Mouse (Mus musculus) hindbrain, embryonic 16.5 days (tissue): Measurements from ENCODE around the gene Stum. TPM values are rescaled to one million over a fixed set of nuclear protein-coding genes. Genes with fewer than 3 reads are reported as not detected.

Experiments
- ATAC-seq: fragments of 200-750 bp; cut with Nextera tagmentation; 2 replicates; pipeline ENCODE4 v1.8.0; 2017; ENCODE audit warnings: moderate TSS enrichment, moderate library complexity
- H3K27ac ChIP-seq: fragments of 300-500 bp; sonication (generic); 2 replicates; pipeline ENCODE4 v1.5.1; 2014; ENCODE audit warnings: low read depth, mild to moderate bottlenecking, control low read depth, low read length, moderate library complexity
- H3K27me3 ChIP-seq: fragments of 300-500 bp; sonication (generic); replicated peaks from 2 replicates; pipeline ENCODE4 v1.6.1; 2014; ENCODE audit warnings: low read length; ENCODE audit not compliant: control insufficient read depth, insufficient read depth
- H3K36me3 ChIP-seq: fragments of 300-500 bp; sonication (generic); 2 replicates; pipeline ENCODE4 v1.6.1; 2014; ENCODE audit warnings: mild to moderate bottlenecking, low read length, moderate library complexity, mixed read lengths; ENCODE audit not compliant: control insufficient read depth, insufficient read depth
- H3K4me1 ChIP-seq: fragments of 300-500 bp; sonication (generic); 2 replicates; pipeline ENCODE4 v1.6.1; 2014; ENCODE audit warnings: low read depth, low read length; ENCODE audit not compliant: control insufficient read depth, insufficient read depth
- H3K4me2 ChIP-seq: fragments of 300-500 bp; sonication (generic); 2 replicates; pipeline ENCODE4 v1.6.1; 2014; ENCODE audit warnings: mild to moderate bottlenecking, low read length, control low read depth, moderate library complexity
- H3K4me3 ChIP-seq: fragments of 300-500 bp; sonication (generic); 2 replicates; pipeline ENCODE4 v1.5.1; 2014; ENCODE audit warnings: mild to moderate bottlenecking, low read length, control low read depth, moderate library complexity
- H3K9ac ChIP-seq: fragments of 300-500 bp; sonication (generic); 2 replicates; pipeline ENCODE4 v1.6.1; 2014; ENCODE audit warnings: low read depth, mild to moderate bottlenecking, control low read depth, low read length, moderate library complexity
- H3K9me3 ChIP-seq: fragments of 300-500 bp; sonication (generic); 2 replicates; pipeline ENCODE4 v1.6.1; 2014; ENCODE audit warnings: mild to moderate bottlenecking, low read length, moderate library complexity; ENCODE audit not compliant: control insufficient read depth
- WGBS: fragments of 180-500 bp; shearing (Covaris S2); extraction: QIAGEN DNeasy Blood & Tissue Kit; methylation state at CpG from one replicate; pipeline ENCODE4 v1.1.7; 2014; 5-methylcytosine and 5-hydroxymethylcytosine counted together
- polyA plus RNA-seq: library from polyadenylated mRNA; unstranded; fragments of >200 nt; fragmentation: Nextera tagmentation; extraction: Ambion mirVana; gene quantifications from 2 replicates; pipeline ENCODE4 v1.2.1, GENCODE M21; 2015

Stum gene
- polyA plus RNA-seq, 1 experiment from 2014 or later, result 18.6 TPM

- Histone ChIP-seq H3K27ac (peak overlapping the region; percentile 46; the same call in 1 of the 2 replicates), H3K4me1 (peaks cover 8% of the 10 kb centered on the region), H3K4me3 (no peak overlapping the region), H3K4me2 (peak overlapping the region; percentile 37), H3K36me3 (no peaks in the 10 kb centered on the region), H3K9me3 (no peaks in the 10 kb centered on the region), H3K27me3 (no peaks in the 10 kb centered on the region), H3K9ac (peak overlapping the region; percentile 11; the same call in 1 of the 2 replicates)
- 10% methylated on average over 16 of the region's 16 CpGs for WGBS
- ATAC-seq, result peak; percentile 86
Measured at GRCm38 (mm10) chr1:180407171-180407671, 76.1 kb downstream of the Stum start.

GRCm38 (mm10) chr1:180406336-180407035 is 76.8 kb downstream of the Stum start:
- Histone ChIP-seq H3K4me2 (peak overlapping the region; percentile 37), H3K27me3 (no peaks in the 10 kb centered on the region), H3K4me3 (no peak overlapping the region), H3K4me1 (peaks cover 10% of the 10 kb centered on the region), H3K27ac (peak overlapping the region; percentile 46), H3K9ac (no peak overlapping the region), H3K36me3 (no peaks in the 10 kb centered on the region), H3K9me3 (no peaks in the 10 kb centered on the region)
- 72% methylated on average over 11 of the region's 11 CpGs for WGBS
- no peak for ATAC-seq

- H3K4me2 ChIP-seq, result no peak overlapping the region
- ATAC-seq, result no peak
- H3K9ac ChIP-seq, result no peak overlapping the region
- no peaks in the 10 kb centered on the region for H3K9me3 ChIP-seq
- H3K27me3 ChIP-seq, result no peaks in the 10 kb centered on the region
- no peak overlapping the region for H3K27ac ChIP-seq
- H3K36me3 ChIP-seq, result no peaks in the 10 kb centered on the region
- H3K4me3 ChIP-seq, result no peak overlapping the region
- peaks cover 10% of the 10 kb centered on the region for H3K4me1 ChIP-seq
- 80% methylated on average over 9 of the region's 9 CpGs for WGBS
Measured at GRCm38 (mm10) chr1:180405576-180406335, 77.5 kb downstream of the Stum start.

- H3K27ac ChIP-seq, result peak overlapping the region; percentile 2; the same call in 1 of the 2 replicates
- H3K27me3 ChIP-seq, result no peaks in the 10 kb centered on the region
- H3K4me2 ChIP-seq, result no peak overlapping the region
- no peak overlapping the region for H3K4me3 ChIP-seq
- no peak for ATAC-seq
- H3K36me3 ChIP-seq, result no peaks in the 10 kb centered on the region
- no peaks in the 10 kb centered on the region for H3K9me3 ChIP-seq
- WGBS, result 94% methylated on average over 3 of the region's 3 CpGs
- H3K9ac ChIP-seq, result no peak overlapping the region
- peaks cover 10% of the 10 kb centered on the region for H3K4me1 ChIP-seq
Measured at GRCm38 (mm10) chr1:180404706-180405105, 78.6 kb downstream of the Stum start.

- ATAC-seq, result no peak
Measured at GRCm38 (mm10) chr1:180403694-180404606, 79.4 kb downstream of the Stum start.

GRCm38 (mm10) chr1:180403357-180403693 is 80.0 kb downstream of the Stum start:
- no peak for ATAC-seq
- no peaks in the 10 kb centered on the region for H3K36me3 ChIP-seq
- WGBS, result 85% methylated on average over 8 of the region's 8 CpGs
- H3K4me2 ChIP-seq, result no peak overlapping the region
- H3K27ac ChIP-seq, result peak overlapping the region; percentile 57
- no peaks in the 10 kb centered on the region for H3K27me3 ChIP-seq
- H3K9ac ChIP-seq, result no peak overlapping the region
- H3K4me1 ChIP-seq, result peaks cover 10% of the 10 kb centered on the region
- no peak overlapping the region for H3K4me3 ChIP-seq
- no peaks in the 10 kb centered on the region for H3K9me3 ChIP-seq

More at GRCm38 (mm10) chr1:180403694-180404606, 79.4 kb downstream of the Stum start:
- Histone ChIP-seq H3K27ac (peak overlapping the region; percentile 57), H3K36me3 (no peaks in the 10 kb centered on the region), H3K4me1 (peaks cover 10% of the 10 kb centered on the region), H3K9ac (no peak overlapping the region; the same call in 1 of the 2 replicates), H3K9me3 (no peaks in the 10 kb centered on the region), H3K4me2 (no peak overlapping the region), H3K4me3 (no peak overlapping the region), H3K27me3 (no peaks in the 10 kb centered on the region)
- 75% methylated on average over 32 of the region's 32 CpGs for WGBS

GRCm38 (mm10) chr1:180402481-180403081 is 80.7 kb downstream of the Stum start:
- Histone ChIP-seq H3K4me3 (no peak overlapping the region), H3K27ac (no peak overlapping the region), H3K9me3 (no peaks in the 10 kb centered on the region), H3K27me3 (no peaks in the 10 kb centered on the region), H3K36me3 (no peaks in the 10 kb centered on the region), H3K4me1 (peaks cover 10% of the 10 kb centered on the region), H3K4me2 (no peak overlapping the region), H3K9ac (no peak overlapping the region)
- ATAC-seq, result no peak
- 83% methylated on average over 11 of the region's 11 CpGs for WGBS

- 92% methylated on average over 6 of the region's 6 CpGs for WGBS
- Histone ChIP-seq H3K4me3 (no peak overlapping the region), H3K36me3 (no peaks in the 10 kb centered on the region), H3K9me3 (no peaks in the 10 kb centered on the region), H3K27me3 (no peaks in the 10 kb centered on the region), H3K9ac (no peak overlapping the region), H3K4me1 (peaks cover 2% of the 10 kb centered on the region), H3K4me2 (no peak overlapping the region), H3K27ac (no peak overlapping the region)
- ATAC-seq, result no peak
Measured at GRCm38 (mm10) chr1:180401725-180402124, 81.6 kb downstream of the Stum start.
